Mouse (Mus musculus) lung, postnatal 25 days (tissue): ENCODE measurements at regions not wholly inside any gene's neighbourhood (a gene's known extent, or its start where the extent isn't known, plus 50 kb on each side); places are given as distances from the start of the nearest gene placed in this dataset.
A peak's percentile ranks its signal among the peaks of the same experiment; 100 is the strongest.
"Not testable (repeated sequence)": the region's sequence is repeated elsewhere in the genome, so short reads cannot be mapped to it uniquely, and the experiment has no call there.

Source experiments
- DNase-seq: peaks from one replicate; pipeline ENCODE4 v3.0.0; 2022; ENCODE audit warnings: low spot score

DNA sequence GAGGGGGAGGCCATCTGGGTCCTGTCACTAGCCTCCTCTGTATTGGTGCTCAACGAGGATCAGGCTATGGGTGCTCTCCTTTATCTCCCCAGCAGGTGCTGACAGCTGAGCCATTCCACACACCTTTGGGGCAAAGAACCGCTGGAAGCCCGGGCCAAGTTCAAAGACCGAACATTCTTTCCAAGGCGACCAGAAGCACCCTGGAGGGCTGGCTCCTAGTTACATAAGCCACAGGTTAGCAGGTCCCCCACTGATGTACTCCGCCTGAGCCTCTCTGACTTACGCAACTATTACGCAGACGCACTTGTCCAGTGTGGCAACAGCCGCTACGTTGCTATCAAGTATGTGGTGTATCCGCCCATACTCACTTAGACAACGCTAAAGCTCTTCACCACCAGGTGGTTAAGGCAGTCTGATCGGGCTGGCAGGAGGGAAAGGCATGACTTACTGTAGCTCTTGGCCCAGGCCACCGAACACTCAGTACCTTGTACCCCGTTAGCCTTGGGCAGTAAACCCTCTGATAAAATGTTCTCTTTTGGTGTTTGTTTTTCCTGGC is 69.2 kb downstream of the Gm33543 start:
- DNase-seq: peak; percentile 77

GRCm38 (mm10) chr10:95772811-95773424 is 69.8 kb downstream of the Gm33543 start:
- DNase-seq: no peak

- DNase-seq: no peak
Observed at GRCm38 (mm10) chr10:95768974-95769373, 73.8 kb downstream of the Gm33543 start.

DNA sequence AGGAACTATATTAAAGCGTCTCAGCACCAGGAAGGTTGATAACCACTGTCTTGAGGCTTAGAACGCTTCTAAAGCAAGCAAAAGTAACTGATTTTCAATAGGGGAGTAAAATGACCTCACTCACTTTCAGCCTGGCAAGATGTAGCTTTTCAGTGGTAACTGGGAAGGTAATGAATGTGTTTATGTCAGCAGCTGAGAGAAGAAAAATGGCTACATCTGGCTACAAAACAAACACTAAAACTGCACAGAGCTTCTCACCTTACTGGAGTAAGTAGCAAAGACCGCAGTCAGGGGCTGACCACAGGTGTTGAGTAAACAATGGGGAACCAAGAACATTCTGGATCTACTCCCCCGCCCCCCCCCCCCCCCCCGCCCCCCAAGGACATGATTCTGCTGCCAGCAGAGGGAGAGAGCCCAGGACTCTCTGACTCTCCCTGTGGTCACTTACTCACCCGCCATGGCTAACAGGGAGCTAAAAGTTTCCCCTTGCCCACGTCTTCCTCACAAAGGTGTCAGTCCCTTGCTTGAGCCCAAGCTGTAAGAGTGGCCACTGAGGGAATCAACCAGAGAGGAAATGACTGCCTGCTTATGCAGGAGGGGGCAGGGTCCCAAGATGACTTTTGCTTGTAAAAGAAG is 75.1 kb downstream of the Gm33543 start:
- no peak for DNase-seq

GRCm38 (mm10) chr10:95764129-95764528 is 78.6 kb downstream of the Gm33543 start:
- no peak for DNase-seq

DNA sequence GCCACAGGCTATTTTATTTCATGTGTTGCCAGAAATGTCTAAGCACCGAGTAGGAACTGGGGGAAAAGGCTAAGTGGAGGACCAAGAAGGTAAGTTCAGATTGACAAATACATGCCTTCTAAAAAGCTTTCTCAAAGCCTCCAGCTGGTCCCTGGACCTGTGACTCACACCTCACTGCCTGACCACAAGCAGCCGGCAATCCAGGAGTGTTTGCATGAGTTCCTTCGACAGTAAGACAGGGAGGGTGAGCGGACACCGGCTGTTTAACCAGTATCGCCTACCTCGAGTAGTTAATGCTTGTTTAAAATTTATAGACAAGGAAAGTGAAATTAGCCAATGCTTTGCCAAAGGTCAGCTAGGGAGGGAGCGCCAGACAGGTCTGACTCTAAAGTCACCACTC is 80.1 kb downstream of the Gm33543 start:
- DNase-seq: no peak

DNA sequence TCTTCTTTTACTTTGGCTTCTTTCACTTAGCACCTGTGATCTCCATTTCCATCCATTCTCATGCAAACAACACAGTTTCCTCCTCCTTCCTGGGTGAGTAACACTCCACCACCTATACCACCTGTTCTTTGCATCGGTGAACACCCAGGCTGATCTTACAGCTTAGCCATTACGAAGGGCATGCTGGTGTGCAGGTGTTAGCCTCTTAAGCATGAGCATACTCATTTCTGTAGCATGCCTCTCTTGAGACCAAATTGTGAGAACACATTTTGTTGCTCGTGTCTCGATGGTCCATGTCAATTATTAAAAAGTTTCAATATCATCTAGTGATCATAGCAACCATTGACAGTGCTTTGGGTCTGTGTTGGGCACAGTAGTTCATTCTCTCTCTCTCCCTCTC is 80.8 kb downstream of the Gm33543 start:
- DNase-seq: no peak

GRCm38 (mm10) chr10:95760121-95760870 is 82.4 kb downstream of the Gm33543 start:
- no peak for DNase-seq

GRCm38 (mm10) chr10:95758181-95758580 is 84.5 kb downstream of the Gm33543 start:
- no peak for DNase-seq

DNA sequence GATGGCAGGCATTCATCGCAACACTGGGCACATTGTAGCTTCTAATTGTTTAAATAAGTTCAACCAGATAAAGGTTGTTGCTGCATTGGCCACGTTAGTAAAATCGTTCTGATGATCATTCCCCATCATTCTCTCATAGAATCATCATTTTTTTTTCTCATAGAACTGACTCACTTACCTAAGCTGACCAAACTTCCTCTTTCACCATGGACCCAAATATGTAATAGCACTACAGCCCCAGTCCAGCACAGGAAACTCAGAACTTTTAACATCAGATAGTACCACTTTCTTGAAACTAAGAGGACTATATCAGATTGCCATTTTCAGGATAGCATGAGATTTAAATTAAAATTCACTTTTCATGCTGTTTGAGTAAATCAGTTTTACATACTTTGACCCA is 82.2 kb upstream of the Anapc15-ps start:
- no peak for DNase-seq

GRCm38 (mm10) chr10:95753396-95753905 is 80.2 kb upstream of the Anapc15-ps start:
- no peak for DNase-seq

GRCm38 (mm10) chr10:95748360-95748759 is 75.1 kb upstream of the Anapc15-ps start:
- DNase-seq: no peak

DNA sequence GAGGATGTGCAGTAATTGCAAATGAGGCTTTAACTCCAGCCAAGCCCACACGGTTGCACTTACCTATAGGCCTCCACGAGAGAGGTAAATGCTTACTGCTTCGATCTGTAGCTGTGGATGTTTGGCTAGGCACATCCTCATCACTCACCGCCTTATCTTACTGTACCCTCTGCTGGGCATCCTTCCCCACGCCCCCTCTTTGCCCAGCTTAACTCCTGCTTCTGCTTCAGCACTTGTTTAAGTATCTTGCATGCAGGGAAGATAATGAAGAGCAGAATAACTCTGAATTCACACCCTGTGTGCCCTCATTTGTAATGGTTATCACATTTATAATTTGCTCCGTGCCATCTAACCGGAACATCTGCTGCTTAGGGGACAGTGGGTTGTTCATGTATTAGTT is 74.7 kb upstream of the Anapc15-ps start:
- DNase-seq: no peak

DNA sequence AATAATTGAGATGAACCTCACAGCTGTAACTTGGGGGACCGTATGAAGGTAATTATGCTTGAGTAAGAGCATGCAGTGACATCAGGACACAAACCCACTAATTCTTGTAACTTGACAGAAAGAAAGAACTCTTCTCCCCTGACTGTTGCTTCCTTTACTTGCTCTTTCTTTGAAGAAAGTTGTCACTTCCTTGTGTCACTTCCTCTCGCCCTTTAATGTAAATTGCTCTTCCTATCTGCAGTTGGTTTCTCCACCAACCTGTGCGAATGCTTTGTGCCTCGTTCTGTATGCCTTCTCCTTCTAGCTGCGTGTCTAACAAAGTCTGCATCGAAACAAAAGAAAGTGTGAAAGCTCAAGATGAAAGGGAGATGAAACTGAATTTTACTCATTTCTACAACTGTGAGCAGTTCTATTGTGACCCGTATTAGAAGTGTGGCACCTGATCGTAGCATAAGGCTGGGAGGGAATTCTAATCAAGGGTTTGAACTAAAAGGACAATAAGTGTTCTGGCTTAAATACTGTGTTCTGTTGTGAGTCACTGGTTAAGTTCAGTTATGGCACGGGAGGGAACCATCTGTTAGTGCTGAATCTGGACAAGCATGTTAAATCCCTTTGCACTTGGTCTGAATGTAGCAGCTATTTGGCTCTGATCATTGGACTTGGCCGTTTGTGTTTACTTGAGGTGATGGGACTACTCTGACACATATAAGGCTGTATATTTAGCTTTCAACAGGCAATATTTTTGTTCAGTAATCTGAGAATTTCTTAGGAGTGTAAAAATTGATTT is 72.8 kb upstream of the Anapc15-ps start:
- no peak for DNase-seq

- DNase-seq: no peak
Observed at GRCm38 (mm10) chr10:95745254-95745653, 72.0 kb upstream of the Anapc15-ps start.

DNA sequence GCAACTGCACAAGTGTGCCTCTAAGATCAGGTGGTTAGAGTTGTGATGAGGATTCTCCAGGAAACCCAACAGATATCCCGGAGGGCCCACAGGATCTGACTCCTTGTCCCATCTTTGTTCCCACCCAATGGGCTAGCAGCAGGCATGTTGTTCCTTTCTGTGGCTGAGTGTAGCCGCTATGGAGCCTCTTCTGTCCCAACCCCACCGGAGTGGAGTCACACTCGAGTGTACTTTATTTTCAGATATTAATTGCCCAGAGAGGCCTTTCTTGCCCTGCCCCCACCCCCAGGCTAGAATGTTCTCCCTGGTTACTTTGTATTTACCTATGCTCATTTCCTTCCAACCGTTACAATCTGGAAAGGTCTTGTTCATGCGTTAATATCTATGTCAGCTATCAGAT is 70.4 kb upstream of the Anapc15-ps start:
- no peak for DNase-seq

- DNase-seq: no peak
Observed at GRCm38 (mm10) chr10:95739421-95739820, 66.2 kb upstream of the Anapc15-ps start.

DNA sequence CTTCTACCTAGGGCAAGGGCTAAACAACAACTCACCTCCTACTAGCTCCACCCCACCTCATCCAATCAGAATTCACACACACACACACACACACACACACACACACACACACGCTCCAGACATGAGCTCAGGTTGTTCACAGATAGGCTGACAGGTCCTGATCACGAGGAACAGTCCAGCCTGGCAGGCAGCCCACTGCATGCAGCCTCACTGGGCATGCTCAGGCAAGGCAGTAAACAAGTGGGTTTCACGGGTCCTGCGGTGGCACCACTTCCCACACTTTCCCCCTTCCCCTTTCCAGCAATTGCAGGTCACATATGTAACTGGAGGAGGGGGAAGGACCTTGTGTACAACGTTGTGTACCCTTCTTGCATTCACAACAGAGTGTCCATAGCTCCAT is 63.5 kb upstream of the Anapc15-ps start:
- not testable (repeated sequence) for DNase-seq

GRCm38 (mm10) chr10:95731001-95731400 is 57.8 kb upstream of the Anapc15-ps start:
- DNase-seq: no peak

DNA sequence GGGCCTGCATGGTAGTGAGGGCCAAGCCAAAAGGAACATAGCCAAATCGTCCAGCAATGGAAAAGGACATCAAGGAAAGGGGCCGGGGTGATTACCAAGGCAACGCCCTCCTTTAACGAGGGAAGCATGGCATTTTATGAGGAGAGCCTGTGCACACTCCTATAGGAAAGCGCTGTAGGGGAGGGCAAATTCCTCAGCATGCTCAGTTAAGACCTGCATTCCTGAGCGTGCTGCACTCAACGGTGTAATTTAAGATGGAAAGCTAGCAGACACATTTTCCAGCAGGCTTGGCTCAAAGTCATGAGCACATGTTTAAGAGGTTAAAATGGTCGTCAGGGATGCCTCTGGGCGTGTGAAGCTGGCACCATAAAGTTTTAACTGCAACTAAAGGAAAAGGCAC is 56.6 kb upstream of the Anapc15-ps start:
- no peak for DNase-seq

GRCm38 (mm10) chr10:95725910-95726309 is 52.7 kb upstream of the Anapc15-ps start:
- DNase-seq: peak; percentile 13

GRCm38 (mm10) chr10:95725349-95725748 is 52.1 kb upstream of the Anapc15-ps start:
- no peak for DNase-seq
